Mouse (Mus musculus): Measurements from ENCODE around the gene Slc35g3. TPM values are rescaled to one million over a fixed set of nuclear protein-coding genes. Genes with fewer than 3 reads are reported as not detected.
A peak's percentile ranks its signal among the peaks of the same experiment; 100 is the strongest.

The Slc35g3 gene
- total and polyA plus RNA-seq, 3 experiments, result not detected

DNA sequence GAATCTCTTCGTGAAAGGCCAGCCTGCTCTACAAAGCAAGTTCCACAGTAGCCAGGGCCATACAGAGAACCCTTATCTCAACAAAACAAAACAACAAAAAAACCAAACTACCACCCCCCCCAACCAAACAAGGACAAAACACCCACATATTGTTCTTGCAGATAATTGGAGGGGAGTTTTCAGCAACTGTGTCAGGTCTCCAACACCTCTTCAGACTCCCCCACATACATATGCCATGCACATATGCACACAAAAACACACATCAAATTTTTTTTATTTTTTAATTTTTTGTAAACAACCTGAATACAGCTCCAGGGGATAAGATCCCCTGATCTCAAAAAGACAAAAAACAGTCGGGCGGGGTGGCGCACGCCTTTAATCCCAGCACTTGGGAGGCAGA, 7.5 kb downstream of the Slc35g3 start:
- no peak for TF ChIP-seq CHD2 (IDR thresholded peaks at IDR 0.05; ENCODE audit: low read length)
- H3K4me3 ChIP-seq (replicated peaks in 1 of 3; ENCODE audit: low read depth in 2 of 3, low read length in 2 of 3, poor library complexity in 1 of 3), result no peak overlapping the region
- H3K27ac ChIP-seq (ENCODE audit: insufficient read depth, low read depth), result no peak overlapping the region
- H3K79me2 ChIP-seq (replicated peaks; ENCODE audit: control insufficient read depth, extremely low read depth, insufficient read depth, poor library complexity, severe bottlenecking), result peaks cover 84% of the 10 kb centered on the region
- no peak overlapping the region for H3K9ac ChIP-seq (ENCODE audit: insufficient read depth, low read depth)
- peaks cover under 1 to 37% of the 10 kb centered on the region in 2 experiments for H3K36me3 ChIP-seq (replicated peaks in 1 of 2; ENCODE audit: control insufficient read depth in 1 of 2, insufficient read depth in 1 of 2, low read length in 1 of 2)
- dilution Hi-C loops (cut with MboI; ENCODE audit: extremely low pct_ligation_motif_present, extremely low pct_unique_long_range_greater_than_20kb, low sequenced_read_pairs), result no loop called here
- no peaks in the 10 kb centered on the region for H3K9me3 ChIP-seq (replicated peaks; ENCODE audit: low read length)
- no peak for DNase-seq (ENCODE audit: extremely low read depth)
- in situ Hi-C loops (cut with MboI; ENCODE audit: low pct_ligation_motif_present, low pct_unique_long_range_greater_than_20kb, low sequenced_read_pairs), result no loop called here
- peak overlapping the region; percentile 54; the same call in 1 of the 2 replicates for H3K4me2 ChIP-seq (ENCODE audit: insufficient read depth, low read depth, poor library complexity, severe bottlenecking)
- peaks cover 5 to 51% of the 10 kb centered on the region in 2 experiments for H3K4me1 ChIP-seq (ENCODE audit: control insufficient read depth in 1 of 2, insufficient read depth in 2 of 2)
- no peaks in the 10 kb centered on the region for H3K27me3 ChIP-seq (replicated peaks)

DNA sequence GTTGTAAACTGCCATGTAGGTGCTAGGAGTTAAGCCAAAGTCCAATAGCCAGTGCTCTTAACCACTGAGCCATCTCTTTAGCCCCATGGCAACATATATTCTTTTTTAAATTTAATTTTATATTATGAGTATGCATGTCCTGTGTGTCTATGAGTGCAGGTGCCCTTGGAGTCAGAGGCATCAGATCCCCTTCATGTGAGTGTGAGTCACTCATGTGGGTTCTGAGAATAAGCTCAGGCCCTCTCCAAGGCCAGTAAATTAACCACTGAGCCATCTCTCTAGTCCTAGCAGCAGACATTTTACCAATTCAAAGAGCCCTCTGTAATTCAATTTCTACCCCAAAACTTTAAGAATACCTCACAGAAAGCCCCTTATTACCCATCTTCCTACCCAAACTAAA, 9.1 kb downstream of the Slc35g3 start:
- Histone ChIP-seq H3K4me3 (replicated peaks in 1 of 3; ENCODE audit: low read depth in 2 of 3, low read length in 2 of 3, poor library complexity in 1 of 3) (no peak overlapping the region), H3K27me3 (replicated peaks) (no peaks in the 10 kb centered on the region), H3K9ac (ENCODE audit: insufficient read depth, low read depth) (no peak overlapping the region), H3K4me1 (ENCODE audit: control insufficient read depth in 1 of 2, insufficient read depth in 2 of 2) (peaks cover 5 to 51% of the 10 kb centered on the region in 2 experiments), H3K9me3 (replicated peaks; ENCODE audit: low read length) (no peaks in the 10 kb centered on the region), H3K79me2 (replicated peaks; ENCODE audit: control insufficient read depth, extremely low read depth, insufficient read depth, poor library complexity, severe bottlenecking) (peaks cover 97% of the 10 kb centered on the region), H3K4me2 (ENCODE audit: insufficient read depth, low read depth, poor library complexity, severe bottlenecking) (peak overlapping the region; percentile 42; the same call in 1 of the 2 replicates), H3K36me3 (replicated peaks in 1 of 2; ENCODE audit: control insufficient read depth in 1 of 2, insufficient read depth in 1 of 2, low read length in 1 of 2) (peaks cover 8 to 48% of the 10 kb centered on the region in 2 experiments), H3K27ac (ENCODE audit: insufficient read depth, low read depth) (no peak overlapping the region)
- TF ChIP-seq UBTF (IDR thresholded peaks at IDR 0.05; ENCODE audit: low read depth, low read length), result no peak
- 0 out of 2 replicates have a peak, but pooled peaks have one; percentile 1 for TF ChIP-seq ZNF384 (IDR thresholded peaks at IDR 0.05; ENCODE audit: low read depth, low read length)
- in situ Hi-C loops (cut with MboI; ENCODE audit: low pct_ligation_motif_present, low pct_unique_long_range_greater_than_20kb, low sequenced_read_pairs) (no loop called here), dilution Hi-C loops (cut with MboI; ENCODE audit: extremely low pct_ligation_motif_present, extremely low pct_unique_long_range_greater_than_20kb, low sequenced_read_pairs) (no loop called here)
- no peak for DNase-seq (ENCODE audit: extremely low read depth)

DNA sequence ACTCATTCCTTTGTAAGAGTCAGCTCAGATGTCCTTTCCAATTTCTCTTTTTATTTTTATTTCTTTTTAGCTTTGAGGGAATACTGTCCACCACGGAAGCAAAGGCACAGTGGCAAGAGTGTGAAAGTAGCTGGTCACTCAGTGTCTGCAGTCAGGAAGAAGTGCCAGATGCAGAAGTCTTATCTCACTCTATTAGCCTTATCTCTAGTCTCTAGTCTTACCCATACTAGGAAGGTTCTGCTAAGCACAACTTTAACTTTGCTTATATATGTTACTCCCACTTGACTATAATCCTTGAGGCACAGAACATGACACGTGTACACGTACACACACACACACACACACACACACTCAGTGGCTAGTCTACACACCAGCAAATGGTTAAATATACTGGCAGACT, 10.1 kb downstream of the Slc35g3 start:
- Histone ChIP-seq H3K36me3 (replicated peaks in 1 of 2; ENCODE audit: control insufficient read depth in 1 of 2, insufficient read depth in 1 of 2, low read length in 1 of 2) (peaks cover 18 to 57% of the 10 kb centered on the region in 2 experiments), H3K79me2 (replicated peaks; ENCODE audit: control insufficient read depth, extremely low read depth, insufficient read depth, poor library complexity, severe bottlenecking) (peaks cover 89% of the 10 kb centered on the region), H3K9me3 (replicated peaks; ENCODE audit: low read length) (no peaks in the 10 kb centered on the region), H3K9ac (ENCODE audit: insufficient read depth, low read depth) (no peak overlapping the region), H3K4me3 (replicated peaks in 1 of 3; ENCODE audit: low read depth in 2 of 3, low read length in 2 of 3, poor library complexity in 1 of 3) (no peak overlapping the region), H3K27ac (ENCODE audit: insufficient read depth, low read depth) (no peak overlapping the region), H3K4me2 (ENCODE audit: insufficient read depth, low read depth, poor library complexity, severe bottlenecking) (no peak overlapping the region), H3K4me1 (ENCODE audit: control insufficient read depth in 1 of 2, insufficient read depth in 2 of 2) (peaks cover 5 to 47% of the 10 kb centered on the region in 2 experiments), H3K27me3 (replicated peaks) (no peaks in the 10 kb centered on the region)
- no peak for DNase-seq (ENCODE audit: extremely low read depth)
- TF ChIP-seq CHD2 (IDR thresholded peaks at IDR 0.05; ENCODE audit: low read length) (no peak), MAX (IDR thresholded peaks at IDR 0.05; ENCODE audit: low read length) (no peak), UBTF (IDR thresholded peaks at IDR 0.05; ENCODE audit: low read depth, low read length) (no peak), BHLHE40 (IDR thresholded peaks at IDR 0.05; ENCODE audit: low read depth, low read length) (no peak), ZMIZ1 (IDR thresholded peaks at IDR 0.05; ENCODE audit: low read depth, low read length) (no peak), HCFC1 (IDR thresholded peaks at IDR 0.05; ENCODE audit: low read depth, low read length) (no peak), TCF12 (IDR thresholded peaks at IDR 0.05; ENCODE audit: low read depth, low read length) (no peak)
- dilution Hi-C loops (cut with MboI; ENCODE audit: extremely low pct_ligation_motif_present, extremely low pct_unique_long_range_greater_than_20kb, low sequenced_read_pairs) (no loop called here), in situ Hi-C loops (cut with MboI; ENCODE audit: low pct_ligation_motif_present, low pct_unique_long_range_greater_than_20kb, low sequenced_read_pairs) (no loop called here)
